Mouse (Mus musculus) hindbrain, postnatal 0 days (tissue): ENCODE measurements at regions not wholly inside any gene's neighbourhood (a gene's known extent, or its start where the extent isn't known, plus 50 kb on each side); places are given as distances from the start of the nearest gene placed in this dataset.

Experiments
- ATAC-seq: fragments of 200-750 bp; cut with Nextera tagmentation; 2 replicates; pipeline ENCODE4 v1.8.0; 2017; ENCODE audit warnings: mild to moderate bottlenecking, moderate TSS enrichment, moderate library complexity
- DNase-seq: peaks from one replicate; pipeline ENCODE4 v3.0.0-alpha.2; 2015; ENCODE audit warnings: low spot score
- H3K27ac ChIP-seq: fragments of 300-500 bp; sonication (generic); 2 replicates; pipeline ENCODE4 v1.5.1; 2014; ENCODE audit warnings: mild to moderate bottlenecking
- H3K27me3 ChIP-seq: fragments of 300-500 bp; sonication (generic); 2 replicates; pipeline ENCODE4 v1.6.1; 2014; ENCODE audit warnings: low read length, mixed read lengths; ENCODE audit not compliant: insufficient read depth
- H3K36me3 ChIP-seq: fragments of 300-500 bp; sonication (generic); 2 replicates; pipeline ENCODE4 v1.6.1; 2014; ENCODE audit warnings: low read length, mixed read lengths; ENCODE audit not compliant: insufficient read depth
- H3K4me1 ChIP-seq: fragments of 300-500 bp; sonication (generic); 2 replicates; pipeline ENCODE4 v1.6.1; 2014; ENCODE audit warnings: antibody characterized with exemption, low read length, mixed read lengths; ENCODE audit not compliant: insufficient read depth
- H3K4me2 ChIP-seq: fragments of 300-500 bp; sonication (generic); 2 replicates; pipeline ENCODE4 v1.6.1; 2014; ENCODE audit warnings: low read depth, mild to moderate bottlenecking, low read length, moderate library complexity, mixed read lengths
- H3K4me3 ChIP-seq: fragments of 300-500 bp; sonication (generic); 2 replicates; pipeline ENCODE4 v1.5.1; 2014; ENCODE audit warnings: low read length
- H3K9ac ChIP-seq: fragments of 300-500 bp; sonication (generic); replicated peaks from 2 replicates; pipeline ENCODE4 v1.6.1; 2014; ENCODE audit warnings: mild to moderate bottlenecking, low read length, moderate library complexity, mixed read lengths
- H3K9me3 ChIP-seq: fragments of 300-500 bp; sonication (generic); 2 replicates; pipeline ENCODE4 v1.6.1; 2016; ENCODE audit warnings: low read length, mixed read lengths
- CTCF ChIP-seq: IDR thresholded peaks from 2 replicates; pipeline ENCODE4 v1.5.1; 2016; ENCODE audit warnings: antibody characterized with exemption, control low read depth, low read depth
- WGBS: fragments of 180-500 bp; shearing (Covaris S2); extraction: QIAGEN DNeasy Blood & Tissue Kit; methylation state at CpG from one replicate; pipeline ENCODE4 v1.1.7; 2014; 5-methylcytosine and 5-hydroxymethylcytosine counted together

DNA sequence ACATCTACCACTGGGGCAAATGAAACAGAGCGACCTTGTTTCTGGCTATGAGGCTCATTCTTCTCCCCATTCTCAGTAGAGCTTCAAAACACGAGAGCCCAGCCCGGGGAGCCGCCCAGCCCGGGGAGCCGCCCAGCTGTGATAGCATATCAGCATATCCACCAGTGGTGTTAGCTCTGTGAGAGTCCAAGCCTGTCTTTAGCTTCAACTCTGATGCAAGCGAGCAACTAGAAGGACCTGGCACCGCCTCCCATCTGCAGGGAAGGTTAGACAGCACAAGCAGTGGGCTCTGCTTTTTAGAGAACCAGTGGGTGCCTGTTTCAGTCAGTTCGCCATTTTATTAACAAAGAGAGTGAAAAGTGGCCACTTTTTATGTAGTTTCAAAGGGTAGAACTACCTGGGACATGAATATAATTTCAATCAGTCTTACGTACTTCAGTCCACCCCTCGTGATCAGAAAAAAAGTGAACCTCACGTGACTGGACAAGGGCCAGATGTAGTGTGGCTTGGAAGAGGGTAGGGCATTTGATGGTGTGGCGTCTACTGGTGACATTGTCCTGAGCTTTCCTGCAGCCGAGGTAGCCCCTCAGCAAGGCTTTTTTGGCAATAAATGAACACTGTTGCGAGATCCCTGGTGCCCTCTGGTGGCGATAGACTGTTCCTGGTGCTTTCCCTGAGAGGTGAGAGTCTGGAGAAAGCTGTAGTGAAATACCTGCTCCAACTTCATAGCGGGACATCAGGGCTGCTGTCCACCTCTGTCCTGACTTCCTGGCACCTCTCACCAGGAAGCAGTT is 121.0 kb downstream of the Amer3 start:
- Histone ChIP-seq H3K4me2 (peak overlapping the region; percentile 29; the same call in 1 of the 2 replicates), H3K4me1 (no peaks in the 10 kb centered on the region), H3K36me3 (no peaks in the 10 kb centered on the region), H3K9ac (no peak overlapping the region), H3K9me3 (no peaks in the 10 kb centered on the region), H3K27ac (0 out of 2 replicates have a peak overlapping the region, but pooled peaks have one; percentile 32), H3K27me3 (no peaks in the 10 kb centered on the region), H3K4me3 (no peak overlapping the region)
- 36% methylated on average over 17 of the region's 17 CpGs for WGBS
- TF ChIP-seq CTCF = peak; percentile 88
- DNase-seq (peak; percentile 89), ATAC-seq (peak; percentile 52)

DNA sequence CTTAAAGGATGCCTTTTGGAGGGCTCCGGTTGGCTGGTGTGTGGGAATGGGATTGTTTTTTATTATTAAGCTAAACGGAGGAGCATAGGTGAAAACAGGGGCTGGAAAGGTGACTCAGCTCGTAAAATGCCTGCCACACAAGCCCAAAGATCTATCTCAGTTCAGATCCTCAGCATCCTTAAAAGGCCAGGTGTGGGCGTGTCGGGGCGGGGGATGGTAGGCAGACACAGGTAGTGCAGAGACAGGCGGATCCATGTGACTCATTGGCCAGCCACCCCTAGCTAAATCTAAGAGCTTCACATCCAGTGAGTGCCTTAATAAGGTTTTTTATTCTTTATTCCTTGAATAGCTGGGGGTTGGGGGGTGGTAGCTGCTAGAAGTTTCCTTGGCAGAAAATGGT is 122.0 kb downstream of the Amer3 start:
- Histone ChIP-seq H3K9ac (no peak overlapping the region), H3K36me3 (no peaks in the 10 kb centered on the region), H3K27ac (no peak overlapping the region), H3K4me1 (no peaks in the 10 kb centered on the region), H3K9me3 (no peaks in the 10 kb centered on the region), H3K4me3 (no peak overlapping the region), H3K4me2 (no peak overlapping the region), H3K27me3 (no peaks in the 10 kb centered on the region)
- 84% methylated on average over 7 of the region's 7 CpGs for WGBS
- no peak for ATAC-seq
- TF ChIP-seq CTCF = no peak
- DNase-seq = no peak

DNA sequence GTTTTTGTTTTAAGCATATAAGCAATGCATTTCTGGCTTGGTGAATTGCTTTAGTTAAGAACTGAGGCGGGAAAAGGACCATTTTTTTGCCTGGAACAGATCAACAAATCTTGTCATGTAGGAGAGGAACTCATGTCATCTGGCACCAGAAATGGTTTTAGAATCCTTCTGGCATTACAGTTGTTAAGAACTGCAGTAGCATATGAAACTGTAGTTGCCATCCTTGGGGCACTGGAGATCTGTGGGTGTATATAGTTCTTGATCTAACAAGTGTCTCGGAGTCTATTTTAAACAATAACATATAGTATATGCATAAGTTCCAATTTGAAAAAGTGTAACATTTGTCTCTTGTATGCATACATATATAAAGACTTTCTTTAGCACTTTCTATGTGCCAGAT is 129.6 kb downstream of the Amer3 start:
- no peak for ATAC-seq
- no peak for DNase-seq
- 92% methylated on average over 2 of the region's 2 CpGs for WGBS

DNA sequence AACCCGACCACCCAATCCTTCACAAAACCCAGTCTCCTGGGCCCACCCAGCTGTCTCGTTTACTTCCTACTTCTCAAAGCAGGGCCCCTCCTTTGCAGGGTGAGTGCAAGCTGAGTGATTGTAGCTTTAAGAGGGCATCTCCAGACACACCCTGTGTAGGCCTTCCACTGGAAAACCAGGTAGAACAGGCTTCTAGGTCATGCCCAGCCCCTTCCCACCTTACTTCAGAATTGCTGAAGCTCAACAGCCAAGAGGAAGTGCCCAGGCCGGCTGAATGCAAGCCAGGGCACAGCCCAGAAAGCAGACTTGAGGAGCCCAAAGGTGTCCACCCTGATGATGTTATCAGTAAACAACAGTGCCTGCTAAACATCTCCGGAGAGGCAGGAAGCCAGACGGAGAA is 120.2 kb downstream of the Fam168b start:
- Histone ChIP-seq H3K4me3 (no peak overlapping the region), H3K4me1 (no peaks in the 10 kb centered on the region), H3K9me3 (no peaks in the 10 kb centered on the region), H3K27me3 (no peaks in the 10 kb centered on the region), H3K36me3 (no peaks in the 10 kb centered on the region), H3K9ac (no peak overlapping the region), H3K4me2 (no peak overlapping the region), H3K27ac (no peak overlapping the region)
- TF ChIP-seq CTCF = no peak
- ATAC-seq = no peak
- no peak for DNase-seq
- 77% methylated on average over 5 of the region's 5 CpGs for WGBS

More for the DNA sequence above, 129.6 kb downstream of the Amer3 start:
- Histone ChIP-seq H3K4me3 (no peak overlapping the region), H3K27me3 (no peaks in the 10 kb centered on the region), H3K27ac (no peak overlapping the region), H3K9ac (no peak overlapping the region), H3K4me2 (no peak overlapping the region), H3K4me1 (no peaks in the 10 kb centered on the region), H3K36me3 (no peaks in the 10 kb centered on the region), H3K9me3 (no peaks in the 10 kb centered on the region)
- no peak for TF ChIP-seq CTCF

DNA sequence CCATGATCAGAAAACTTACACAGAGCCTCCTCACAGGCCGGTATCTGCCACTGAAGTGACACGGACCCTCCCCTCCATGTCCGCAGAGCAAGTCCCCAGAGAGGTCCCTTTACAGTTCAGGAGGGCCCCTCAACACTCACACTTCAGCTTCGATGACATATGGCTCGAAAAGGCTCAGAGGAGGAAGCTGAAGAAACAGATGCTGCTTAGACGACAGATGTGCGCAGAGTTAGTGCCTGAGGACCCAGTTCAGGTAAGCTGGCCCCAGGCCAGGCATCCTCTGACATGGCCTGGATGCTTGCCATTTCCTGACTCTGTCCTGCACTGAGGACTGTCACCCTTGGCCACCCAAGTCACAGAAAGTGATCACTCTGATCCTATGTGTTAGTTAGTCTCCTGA is 110.7 kb downstream of the Fam168b start:
- H3K4me1 ChIP-seq = no peaks in the 10 kb centered on the region
- H3K9me3 ChIP-seq = no peaks in the 10 kb centered on the region
- H3K36me3 ChIP-seq = no peaks in the 10 kb centered on the region
- no peak overlapping the region for H3K4me3 ChIP-seq
- no peaks in the 10 kb centered on the region for H3K27me3 ChIP-seq
- DNase-seq (no peak), ATAC-seq (no peak)
- no peak for TF ChIP-seq CTCF
- H3K4me2 ChIP-seq = no peak overlapping the region
- H3K9ac ChIP-seq = no peak overlapping the region
- no peak overlapping the region for H3K27ac ChIP-seq
- 65% methylated on average over 7 of the region's 7 CpGs for WGBS

DNA sequence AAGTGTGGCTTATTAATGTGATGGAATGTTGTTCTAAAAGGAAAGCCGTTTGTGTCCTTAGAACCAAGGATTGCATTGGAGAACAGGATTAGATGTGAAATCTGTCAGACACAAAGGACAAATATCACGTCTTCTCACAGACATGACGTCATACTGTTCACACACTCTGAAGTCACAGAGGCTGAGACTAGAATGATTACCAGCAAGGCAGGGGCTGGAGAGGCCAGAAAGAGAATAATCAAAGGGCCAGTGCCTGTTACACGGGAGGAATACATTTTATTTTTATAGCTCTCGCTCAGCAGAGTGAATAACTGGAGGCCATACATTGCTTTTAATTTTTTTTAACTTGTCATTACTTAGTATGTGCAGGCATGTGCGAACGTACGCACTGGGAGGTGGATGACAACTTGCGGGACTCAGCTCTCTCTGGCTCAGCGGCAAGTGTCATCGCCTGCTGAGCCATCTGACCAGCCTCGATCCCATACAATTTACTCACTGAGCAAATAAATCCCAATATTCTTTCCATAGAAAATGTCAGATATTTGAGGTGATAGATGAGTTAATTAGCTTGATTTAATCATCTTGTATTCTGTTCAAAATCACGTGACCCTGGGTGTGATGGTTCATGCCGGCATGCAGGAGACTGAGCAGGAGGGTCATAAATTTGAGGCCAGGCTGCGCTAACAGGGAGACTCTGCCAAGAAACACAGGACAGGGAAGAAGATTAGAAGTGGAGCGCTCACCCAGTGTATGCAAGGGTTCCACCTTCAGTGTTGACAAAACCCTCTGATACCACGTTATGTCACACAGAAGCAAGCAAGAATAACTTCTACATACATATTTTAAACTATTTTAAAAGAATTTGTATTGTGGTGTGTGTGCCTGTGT is 109.6 kb downstream of the Fam168b start:
- ATAC-seq = 0 out of 2 replicates have a peak, but pooled peaks have one; percentile 38
- TF ChIP-seq CTCF = no peak

More for the DNA sequence above, 109.6 kb downstream of the Fam168b start:
- no peak overlapping the region for H3K27ac ChIP-seq
- H3K4me2 ChIP-seq = no peak overlapping the region
- no peaks in the 10 kb centered on the region for H3K4me1 ChIP-seq
- no peak overlapping the region for H3K9ac ChIP-seq
- no peaks in the 10 kb centered on the region for H3K9me3 ChIP-seq
- H3K27me3 ChIP-seq = no peaks in the 10 kb centered on the region
- H3K36me3 ChIP-seq = no peaks in the 10 kb centered on the region
- H3K4me3 ChIP-seq = no peak overlapping the region
- DNase-seq = no peak
- 65% methylated on average over 17 of the region's 17 CpGs for WGBS
